Mouse (Mus musculus) midbrain, embryonic 15.5 days (tissue): ENCODE results near the gene Mtfp1. TPM values are rescaled to one million over a fixed set of nuclear protein-coding genes. Genes with fewer than 3 reads are reported as not detected.
A peak's percentile ranks its signal among the peaks of the same experiment; 100 is the strongest.

Source experiments
- ATAC-seq: fragments of 200-750 bp; cut with Nextera tagmentation; replicated peaks from 2 replicates; pipeline ENCODE4 v1.8.0; 2017; ENCODE audit warnings: moderate TSS enrichment
- H3K27ac ChIP-seq: fragments of 300-500 bp; sonication (generic); 2 replicates; pipeline ENCODE4 v1.5.1; 2015; ENCODE audit warnings: mild to moderate bottlenecking, inconsistent platforms
- H3K27me3 ChIP-seq: fragments of 300-500 bp; sonication (generic); replicated peaks from 2 replicates; pipeline ENCODE4 v1.6.1; 2015; ENCODE audit warnings: inconsistent platforms
- H3K36me3 ChIP-seq: fragments of 300-500 bp; sonication (generic); replicated peaks from 2 replicates; pipeline ENCODE4 v1.6.1; 2015; ENCODE audit warnings: inconsistent platforms
- H3K4me1 ChIP-seq: fragments of 300-500 bp; sonication (generic); 2 replicates; pipeline ENCODE4 v1.6.1; 2015; ENCODE audit warnings: inconsistent platforms
- H3K4me2 ChIP-seq: fragments of 300-500 bp; sonication (generic); 2 replicates; pipeline ENCODE4 v1.6.1; 2015; ENCODE audit warnings: inconsistent platforms, mild to moderate bottlenecking, moderate library complexity
- H3K4me3 ChIP-seq: fragments of 300-500 bp; sonication (generic); 2 replicates; pipeline ENCODE4 v1.5.1; 2015; ENCODE audit warnings: mild to moderate bottlenecking, inconsistent platforms
- H3K9ac ChIP-seq: fragments of 300-500 bp; sonication (generic); 2 replicates; pipeline ENCODE4 v1.6.1; 2015; ENCODE audit warnings: mild to moderate bottlenecking, inconsistent platforms
- H3K9me3 ChIP-seq: fragments of 300-500 bp; sonication (generic); 2 replicates; pipeline ENCODE4 v1.6.1; 2016; ENCODE audit warnings: inconsistent platforms
- WGBS: fragments of 180-500 bp; shearing (Covaris S2); methylation state at CpG from one replicate; pipeline ENCODE4 v1.1.7; 2015; ENCODE audit warnings: mixed read lengths; 5-methylcytosine and 5-hydroxymethylcytosine counted together
- polyA plus RNA-seq: library from polyadenylated mRNA; unstranded; fragments of >200 nt; fragmentation: Nextera tagmentation; extraction: Ambion mirVana; gene quantifications from 2 replicates; pipeline ENCODE4 v1.2.1, GENCODE M21; 2015

Mtfp1 gene
- polyA plus RNA-seq, 1 experiment from 2014 or later, result 9.3 TPM

GRCm38 (mm10) chr11:4096054-4096984, 1.1 kb upstream of the Mtfp1 start:
- 3% methylated on average over 45 of the region's 45 CpGs for WGBS
- Histone ChIP-seq H3K4me3 (peak overlapping the region; percentile 56), H3K27me3 (no peaks in the 10 kb centered on the region), H3K9me3 (no peaks in the 10 kb centered on the region), H3K4me1 (peaks cover 32% of the 10 kb centered on the region), H3K27ac (peak overlapping the region; percentile 89), H3K4me2 (peak overlapping the region; percentile 84), H3K9ac (peak overlapping the region; percentile 70), H3K36me3 (no peaks in the 10 kb centered on the region)
- ATAC-seq, result peak; percentile 95

GRCm38 (mm10) chr11:4094378-4095170, 671 bp downstream of the Mtfp1 start:
- 4% methylated on average over 23 of the region's 24 CpGs for WGBS

GRCm38 (mm10) chr11:4093459-4094377, 1.5 kb downstream of the Mtfp1 start:
- Histone ChIP-seq H3K27me3 (no peaks in the 10 kb centered on the region), H3K9me3 (no peaks in the 10 kb centered on the region; the same call in 1 of the 2 replicates), H3K4me3 (no peak overlapping the region), H3K4me2 (peak overlapping the region; percentile 84), H3K36me3 (no peaks in the 10 kb centered on the region), H3K27ac (no peak overlapping the region), H3K4me1 (peaks cover 32% of the 10 kb centered on the region), H3K9ac (no peak overlapping the region)
- no peak for ATAC-seq
- WGBS, result 86% methylated on average over 18 of the region's 18 CpGs

More at GRCm38 (mm10) chr11:4094378-4095170, 671 bp downstream of the Mtfp1 start:
- Histone ChIP-seq H3K9me3 (no peaks in the 10 kb centered on the region; the same call in 1 of the 2 replicates), H3K27ac (peak overlapping the region; percentile 89), H3K27me3 (no peaks in the 10 kb centered on the region), H3K9ac (peak overlapping the region; percentile 51), H3K4me2 (peak overlapping the region; percentile 84), H3K4me1 (peaks cover 32% of the 10 kb centered on the region), H3K36me3 (no peaks in the 10 kb centered on the region), H3K4me3 (peak overlapping the region; percentile 56)
- ATAC-seq, result no peak

- Histone ChIP-seq H3K4me2 (no peak overlapping the region), H3K36me3 (no peaks in the 10 kb centered on the region), H3K9me3 (no peaks in the 10 kb centered on the region; the same call in 1 of the 2 replicates), H3K9ac (no peak overlapping the region), H3K4me1 (0 out of 2 replicates have a peak, but pooled peaks cover 2% of the 10 kb centered on the region), H3K27me3 (no peaks in the 10 kb centered on the region), H3K27ac (no peak overlapping the region), H3K4me3 (no peak overlapping the region)
- 47% methylated on average over 2 of the region's 2 CpGs for WGBS
- no peak for ATAC-seq
Measured at GRCm38 (mm10) chr11:4087267-4087666, 8.0 kb downstream of the Mtfp1 start.

- Histone ChIP-seq H3K9me3 (no peaks in the 10 kb centered on the region; the same call in 1 of the 2 replicates), H3K4me1 (0 out of 2 replicates have a peak, but pooled peaks cover 2% of the 10 kb centered on the region), H3K27me3 (no peaks in the 10 kb centered on the region), H3K4me3 (no peak overlapping the region), H3K36me3 (no peaks in the 10 kb centered on the region), H3K4me2 (no peak overlapping the region), H3K9ac (no peak overlapping the region), H3K27ac (no peak overlapping the region)
- 19% methylated on average over 1 of the region's 1 CpGs for WGBS
- no peak for ATAC-seq
Measured at GRCm38 (mm10) chr11:4086246-4086645, 9.0 kb downstream of the Mtfp1 start.

- 32% methylated on average over 5 of the region's 5 CpGs for WGBS
- H3K4me1 ChIP-seq, result 0 out of 2 replicates have a peak, but pooled peaks cover 2% of the 10 kb centered on the region
- H3K27me3 ChIP-seq, result 0 out of 2 replicates have a peak, but pooled peaks cover 4% of the 10 kb centered on the region
- H3K36me3 ChIP-seq, result no peaks in the 10 kb centered on the region
- H3K4me2 ChIP-seq, result no peak overlapping the region
- no peak overlapping the region for H3K27ac ChIP-seq
- peak; percentile 56 for ATAC-seq
- H3K9ac ChIP-seq, result no peak overlapping the region
- no peaks in the 10 kb centered on the region for H3K9me3 ChIP-seq
- H3K4me3 ChIP-seq, result no peak overlapping the region
Measured at GRCm38 (mm10) chr11:4083316-4084078, 11.7 kb downstream of the Mtfp1 start.

- H3K36me3 ChIP-seq, result no peaks in the 10 kb centered on the region
- H3K9me3 ChIP-seq, result no peaks in the 10 kb centered on the region
- H3K4me1 ChIP-seq, result no peaks in the 10 kb centered on the region
- no peak overlapping the region for H3K9ac ChIP-seq
- H3K4me2 ChIP-seq, result no peak overlapping the region
- H3K27ac ChIP-seq, result no peak overlapping the region
- H3K4me3 ChIP-seq, result no peak overlapping the region
- no peak for ATAC-seq
- 19% methylated on average over 4 of the region's 4 CpGs for WGBS
- H3K27me3 ChIP-seq, result 0 out of 2 replicates have a peak, but pooled peaks cover 4% of the 10 kb centered on the region
Measured at GRCm38 (mm10) chr11:4080219-4080618, 15.0 kb downstream of the Mtfp1 start.

- Histone ChIP-seq H3K4me1 (no peaks in the 10 kb centered on the region), H3K27ac (no peak overlapping the region), H3K4me2 (no peak overlapping the region), H3K4me3 (no peak overlapping the region), H3K9me3 (no peaks in the 10 kb centered on the region), H3K9ac (no peak overlapping the region), H3K27me3 (0 out of 2 replicates have a peak, but pooled peaks cover 4% of the 10 kb centered on the region), H3K36me3 (no peaks in the 10 kb centered on the region)
- ATAC-seq, result no peak
- 84% methylated on average over 7 of the region's 7 CpGs for WGBS
Measured at GRCm38 (mm10) chr11:4078267-4078933, 16.8 kb downstream of the Mtfp1 start.

- no peak overlapping the region for H3K27ac ChIP-seq
- H3K9me3 ChIP-seq, result no peaks in the 10 kb centered on the region
- H3K27me3 ChIP-seq, result 0 out of 2 replicates have a peak, but pooled peaks cover 4% of the 10 kb centered on the region
- no peaks in the 10 kb centered on the region for H3K36me3 ChIP-seq
- H3K9ac ChIP-seq, result no peak overlapping the region
- H3K4me2 ChIP-seq, result no peak overlapping the region
- no peak overlapping the region for H3K4me3 ChIP-seq
- ATAC-seq, result no peak
- WGBS, result 17% methylated on average over 8 of the region's 8 CpGs
- H3K4me1 ChIP-seq, result no peaks in the 10 kb centered on the region
Measured at GRCm38 (mm10) chr11:4076633-4077032, 18.6 kb downstream of the Mtfp1 start.

- peak; percentile 86 for ATAC-seq
- 59% methylated on average over 1 of the region's 1 CpGs for WGBS
Measured at GRCm38 (mm10) chr11:4069664-4070063, 25.6 kb downstream of the Mtfp1 start.

More at GRCm38 (mm10) chr11:4069664-4070063, 25.6 kb downstream of the Mtfp1 start:
- Histone ChIP-seq H3K4me3 (no peak overlapping the region), H3K27me3 (no peaks in the 10 kb centered on the region), H3K27ac (no peak overlapping the region), H3K4me1 (no peaks in the 10 kb centered on the region), H3K9me3 (no peaks in the 10 kb centered on the region), H3K36me3 (no peaks in the 10 kb centered on the region), H3K4me2 (no peak overlapping the region), H3K9ac (no peak overlapping the region)
